Mouse (Mus musculus): ENCODE measurements around the gene Gm1123. TPM values are rescaled to one million over a fixed set of nuclear protein-coding genes. Genes with fewer than 3 reads are reported as not detected.

The Gm1123 gene
- not detected for total RNA-seq (2021)

DNA sequence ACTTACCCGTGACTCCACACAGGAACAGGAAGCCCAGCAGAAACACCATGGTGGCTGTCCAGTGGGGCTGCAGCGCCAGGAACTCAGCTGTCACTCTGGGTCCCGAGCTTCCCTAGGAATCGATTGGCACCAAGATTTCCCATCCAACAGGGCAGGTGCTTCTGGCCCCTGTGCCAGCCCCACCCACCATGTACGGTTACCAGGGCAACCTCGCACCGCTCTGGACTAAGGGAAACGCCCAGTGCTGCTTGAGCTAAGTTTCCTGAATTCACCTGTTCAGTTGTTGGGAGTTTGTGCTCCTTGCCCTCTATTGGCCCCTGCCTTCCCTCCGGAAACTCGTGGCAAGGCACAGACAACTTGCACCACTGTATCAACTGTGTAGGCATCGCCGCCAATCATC is at the start of gene Gm1123:
Gene Gm1123, minus strand, starts transcription at position 141 of the 400 bp plus-strand sequence.
- no peak for DNase-seq

DNA sequence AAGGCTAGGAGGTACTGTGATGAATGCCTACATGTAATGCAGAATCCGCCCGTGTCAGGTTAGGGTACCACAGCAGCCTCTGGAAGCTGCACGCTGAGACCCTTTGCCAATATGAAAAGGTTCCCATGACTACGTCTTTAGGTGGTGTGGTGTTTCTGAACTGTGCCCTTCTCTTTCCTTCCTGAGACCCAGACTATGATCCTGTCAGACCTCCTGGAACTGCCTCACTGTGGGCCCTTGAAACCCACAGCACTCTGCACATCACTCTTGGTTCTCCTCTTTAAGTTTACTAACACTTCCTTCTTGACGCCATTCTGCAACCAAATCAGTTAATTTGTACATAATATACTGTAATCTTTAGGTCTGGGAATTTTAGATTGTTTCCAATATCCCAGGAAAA is 46.2 kb upstream of the Gm1123 start:
- DNase-seq = no peak

DNA sequence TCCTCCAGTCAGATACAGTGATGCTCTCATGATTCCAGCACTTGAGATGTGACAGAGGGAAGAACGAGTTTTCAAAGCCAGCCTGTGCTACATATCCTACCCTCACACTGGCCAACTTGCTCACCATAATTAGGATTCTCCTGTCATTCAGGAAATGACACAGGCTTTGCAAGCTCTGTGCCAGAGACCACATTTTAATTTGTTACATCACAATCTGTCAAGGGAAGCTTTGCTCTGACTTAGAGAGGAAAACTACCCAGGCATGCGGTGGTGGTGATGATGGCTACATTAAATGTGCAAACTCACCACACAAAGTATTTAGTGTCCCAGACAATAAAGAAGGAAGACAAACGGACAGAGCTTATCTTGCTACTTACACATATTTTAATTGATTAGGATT is 45.8 kb upstream of the Gm1123 start:
- no peak for DNase-seq

DNA sequence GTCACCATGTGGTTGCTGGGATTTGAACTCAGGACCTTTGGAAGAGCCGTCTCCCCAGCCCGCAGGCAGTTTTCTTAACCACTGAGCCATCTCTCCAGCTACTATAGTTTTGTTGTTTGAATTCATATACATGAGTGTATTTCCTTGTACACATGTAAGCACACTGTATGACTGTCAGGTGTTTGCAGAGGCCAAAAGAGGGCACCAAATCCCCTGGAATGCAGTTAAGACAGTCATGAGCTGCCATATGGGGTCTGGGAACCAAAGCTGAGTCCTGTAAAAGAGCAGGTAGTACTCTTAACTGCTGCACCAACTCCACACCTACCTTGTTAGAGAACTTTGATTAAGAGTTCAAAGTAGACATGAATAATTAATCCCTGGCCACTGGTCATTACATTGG is 45.1 kb upstream of the Gm1123 start:
- DNase-seq = no peak

DNA sequence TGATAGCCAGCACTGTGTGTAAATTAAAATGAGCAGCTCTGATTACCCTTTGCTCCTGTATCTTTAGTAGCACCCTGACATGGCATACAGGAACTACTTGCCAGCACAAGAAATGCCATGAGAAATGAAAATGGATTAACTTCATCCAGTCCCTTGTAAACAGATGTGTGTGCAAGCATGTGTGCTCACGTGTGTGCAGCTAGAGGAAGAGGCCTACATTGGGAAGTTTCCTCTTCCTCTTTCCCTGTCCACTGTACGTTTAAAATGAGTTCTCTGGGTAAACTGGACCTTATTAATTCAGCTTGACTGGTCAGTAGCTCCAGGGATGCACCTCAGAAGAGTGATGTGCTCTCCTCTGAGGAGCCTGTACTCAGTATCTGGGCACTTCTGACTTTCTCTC is 38.9 kb upstream of the Gm1123 start:
- no peak for DNase-seq

DNA sequence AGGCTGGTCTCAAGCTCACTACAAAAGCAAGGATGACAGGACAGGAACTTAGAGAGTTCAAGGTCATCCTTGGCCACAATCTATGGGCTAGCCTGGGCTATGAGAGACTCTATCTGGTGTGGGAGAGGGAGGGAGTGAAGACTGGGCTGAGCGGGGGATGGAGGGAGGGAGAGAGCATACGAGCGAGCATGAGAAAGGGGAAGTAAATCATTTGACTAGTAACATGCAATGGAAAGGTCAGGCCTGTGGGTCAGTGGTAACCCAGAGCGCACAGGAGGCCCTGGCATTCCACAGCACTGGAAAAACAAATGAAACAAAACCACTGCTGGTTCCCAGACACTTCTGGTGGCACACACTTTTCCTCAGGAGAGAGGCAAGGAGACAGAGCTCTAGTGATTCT is 37.0 kb upstream of the Gm1123 start:
- DNase-seq = no peak

DNA sequence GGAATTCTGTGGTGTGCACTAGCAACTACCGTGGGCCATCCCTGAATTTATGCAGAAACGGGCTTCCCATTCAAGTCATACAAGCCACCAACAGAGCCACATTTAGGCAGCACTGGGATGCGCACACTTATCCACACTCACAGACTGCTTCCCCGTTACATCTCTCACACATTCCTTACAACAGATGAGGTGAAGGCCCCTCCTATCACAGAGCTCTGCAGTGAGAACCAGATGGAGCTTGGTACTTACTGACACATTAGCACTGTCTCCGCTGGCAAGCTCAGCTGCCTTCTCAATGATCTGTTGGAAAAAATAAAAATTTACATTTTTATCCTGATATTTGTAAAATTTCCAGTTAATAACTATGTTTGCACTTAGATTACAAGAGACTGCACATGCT is 29.8 kb upstream of the Gm1123 start:
- DNase-seq = no peak

DNA sequence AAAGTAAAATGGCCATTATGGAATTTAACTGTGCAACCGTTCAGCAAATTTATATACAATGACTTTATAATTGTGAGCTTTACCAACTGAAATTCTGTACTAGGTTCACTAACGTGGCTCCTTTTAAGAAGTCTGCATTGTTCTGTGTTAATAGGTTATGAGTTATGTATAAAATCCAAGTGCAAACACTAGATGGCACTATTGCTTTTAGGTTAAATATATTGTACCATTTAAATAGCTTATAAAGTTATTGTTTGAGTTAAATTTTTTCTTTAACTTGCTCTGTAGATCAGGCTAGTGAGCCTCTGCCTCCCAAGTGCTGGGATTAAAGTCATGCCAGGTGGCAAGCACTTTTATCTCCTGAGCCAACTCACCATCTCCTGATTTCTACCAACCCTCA is 28.7 kb upstream of the Gm1123 start:
- DNase-seq = no peak

DNA sequence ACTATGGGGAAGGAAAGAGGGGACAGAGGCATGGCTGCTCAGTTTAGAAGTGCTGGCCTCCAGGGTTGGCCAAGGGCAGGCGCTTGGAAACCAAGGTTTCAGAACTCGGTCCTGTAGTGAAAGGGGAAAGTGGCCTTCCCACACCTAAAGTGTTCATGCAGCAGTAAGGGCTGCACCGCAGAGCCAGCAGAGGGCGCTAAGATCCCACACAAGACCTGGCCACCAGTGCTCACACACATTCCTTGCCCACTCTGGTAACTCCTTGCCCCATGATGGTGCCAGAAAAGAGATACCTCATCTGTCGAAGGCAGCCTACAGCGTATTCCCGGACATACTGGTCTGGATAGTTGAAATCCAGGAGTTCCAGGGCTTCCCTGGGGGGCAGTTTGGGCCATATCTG is 27.0 kb upstream of the Gm1123 start:
- DNase-seq = peak; percentile 85

DNA sequence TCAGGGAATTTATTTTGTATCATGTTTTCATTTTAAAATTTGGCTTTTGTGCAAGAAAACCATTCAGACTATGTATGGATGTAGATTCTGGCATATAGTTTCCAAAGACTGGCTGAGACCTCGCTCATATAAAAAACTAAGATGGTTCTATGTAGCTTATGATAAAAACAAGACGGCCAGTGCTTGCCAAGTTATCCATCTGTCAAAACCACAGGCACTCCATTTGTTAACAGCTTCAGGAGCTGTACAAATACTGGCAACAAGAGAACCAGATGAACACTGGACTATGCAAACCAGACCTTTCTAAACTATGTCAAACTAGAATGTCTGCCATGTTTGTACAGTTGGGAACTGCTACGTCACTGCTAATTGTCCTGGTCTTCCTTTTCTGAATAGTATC is 22.2 kb upstream of the Gm1123 start:
- DNase-seq = no peak

DNA sequence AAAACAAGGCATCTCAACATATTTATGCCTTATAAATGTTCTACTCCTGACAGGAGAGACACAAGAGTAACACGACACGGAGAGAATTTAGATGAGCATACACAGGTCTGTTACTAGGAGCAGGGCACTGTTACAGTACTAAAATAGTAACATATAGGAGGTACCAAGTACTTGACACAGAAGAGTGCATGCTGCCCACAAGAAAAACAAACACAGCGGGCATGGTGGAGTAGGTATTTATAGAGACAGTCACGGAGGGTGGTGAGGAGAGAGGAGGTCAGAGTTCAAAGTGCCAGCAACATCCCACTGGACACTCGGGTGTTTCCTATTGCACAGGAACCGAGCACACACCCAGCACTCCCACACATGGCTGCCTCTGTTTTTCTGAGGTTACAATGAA is 14.2 kb upstream of the Gm1123 start:
- no peak for DNase-seq

DNA sequence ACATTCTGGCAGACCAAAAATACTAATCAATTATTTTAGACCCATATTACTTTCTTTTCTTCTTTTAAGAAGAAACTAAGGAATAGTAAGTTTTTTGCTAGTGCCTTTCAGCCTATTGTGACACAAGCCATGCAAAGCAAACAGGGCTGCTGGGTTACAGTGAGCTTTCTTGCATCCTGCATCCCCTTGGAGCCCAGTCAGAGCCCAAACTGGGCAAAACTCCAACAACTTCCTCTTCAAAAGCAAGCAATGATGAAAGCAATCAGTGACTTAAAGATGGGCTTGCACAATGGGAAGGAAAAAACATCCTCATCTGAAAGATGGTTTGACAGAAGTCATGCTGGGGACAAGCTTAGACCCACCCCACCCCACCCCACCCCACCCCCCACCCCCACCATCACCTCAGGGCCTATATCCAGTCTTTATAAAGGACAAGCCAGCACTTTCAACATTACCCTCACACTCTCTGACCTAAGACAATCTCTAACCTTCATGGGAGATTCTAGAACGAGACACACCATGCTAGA is 13.3 kb upstream of the Gm1123 start:
- DNase-seq = peak; percentile 48

DNA sequence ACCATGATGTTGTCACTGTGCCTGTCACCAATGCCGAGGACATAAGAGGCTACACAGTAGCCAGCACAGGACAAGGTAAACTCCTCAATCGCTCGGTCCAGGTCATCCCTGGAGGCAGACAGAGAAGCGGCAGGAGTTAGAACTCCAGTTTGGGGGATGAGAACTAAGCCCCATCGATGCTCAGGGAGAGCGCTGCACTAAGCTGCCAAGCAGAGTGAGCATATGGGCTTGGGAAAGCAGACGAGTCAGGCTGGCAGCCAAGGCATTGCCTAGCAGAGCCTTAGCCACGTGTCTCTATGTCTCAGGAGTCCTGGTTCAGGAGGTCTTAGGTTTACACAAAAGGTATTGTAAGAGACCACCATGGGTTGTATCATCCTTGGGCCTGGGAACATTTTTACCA is 9.2 kb upstream of the Gm1123 start:
- DNase-seq = no peak

DNA sequence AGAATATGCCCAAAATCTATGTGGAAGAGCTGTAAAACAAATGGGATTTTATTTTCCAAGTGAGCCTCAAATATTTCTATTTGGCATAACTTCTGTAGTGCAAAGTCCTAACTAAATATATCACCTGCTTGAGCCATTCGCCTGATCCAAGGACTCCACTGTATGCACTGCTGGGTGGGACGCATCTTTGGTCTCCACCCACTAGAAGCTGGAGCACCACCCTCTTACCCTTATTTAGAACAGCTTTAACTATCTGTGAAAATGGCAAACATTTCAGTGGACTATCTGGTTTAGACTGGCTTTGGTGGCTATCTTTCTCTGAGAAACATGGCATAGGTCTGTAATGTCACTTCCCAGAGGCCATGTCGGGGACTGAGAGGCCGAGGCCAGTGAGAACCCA is 7.1 kb upstream of the Gm1123 start:
- DNase-seq = no peak

DNA sequence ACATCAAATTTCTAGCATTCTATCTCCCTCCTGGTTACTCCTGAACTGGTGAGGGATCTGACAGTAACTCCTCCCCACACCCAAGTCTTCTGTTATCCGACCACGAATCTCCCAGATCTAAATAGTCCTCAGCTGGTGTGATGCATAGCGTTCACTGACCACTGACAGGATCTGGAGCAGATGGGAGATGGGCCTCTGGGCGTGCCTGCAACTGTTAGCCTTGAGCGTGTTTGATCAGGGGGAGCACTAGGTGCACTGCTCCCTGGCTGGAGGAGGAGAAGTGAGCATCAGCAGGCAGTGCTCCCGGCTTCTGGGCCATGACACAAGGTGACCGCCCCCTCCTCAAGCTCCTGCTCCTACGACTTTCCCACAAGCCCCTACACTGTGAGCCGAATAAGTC is 6.5 kb upstream of the Gm1123 start:
- no peak for DNase-seq

DNA sequence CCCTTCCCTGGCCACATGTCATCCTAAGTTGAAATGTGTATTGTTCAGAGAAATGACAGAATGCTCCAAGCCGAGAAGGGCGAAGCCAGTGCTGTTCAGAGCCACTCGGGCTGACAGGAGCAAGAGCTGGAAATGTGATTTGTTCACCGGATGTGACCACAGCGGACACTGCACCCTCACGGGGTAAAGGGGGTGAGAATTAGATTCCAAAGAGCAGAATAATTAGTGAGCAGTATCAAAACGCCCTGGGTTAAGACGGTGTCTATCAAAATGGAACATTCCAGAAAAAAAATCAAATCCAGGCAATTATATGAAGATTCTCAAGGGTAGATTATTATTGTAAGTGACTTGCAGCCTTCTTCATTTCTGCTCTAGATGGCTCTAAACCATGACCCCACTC is 1.4 kb downstream of the Gm1123 start:
- no peak for DNase-seq

DNA sequence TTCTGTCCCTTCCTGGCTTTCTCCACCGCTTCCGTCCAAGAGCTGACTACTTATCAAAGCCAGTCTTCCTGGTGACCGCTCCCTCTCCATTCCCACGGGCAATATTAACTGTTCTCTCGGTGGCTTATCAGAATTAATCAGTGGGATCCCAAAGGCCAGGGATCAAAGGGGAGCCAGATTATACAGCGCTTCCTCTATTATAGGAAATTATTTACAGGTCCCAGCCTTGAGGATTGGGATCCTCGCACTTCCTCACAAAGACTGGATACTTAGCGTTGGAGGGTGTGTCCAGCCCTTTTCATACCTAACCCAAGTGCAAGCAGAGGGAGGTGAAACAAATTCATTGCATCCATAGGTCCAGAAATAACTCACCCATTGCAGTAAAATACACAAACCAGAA is 3.5 kb downstream of the Gm1123 start:
- no peak for DNase-seq

DNA sequence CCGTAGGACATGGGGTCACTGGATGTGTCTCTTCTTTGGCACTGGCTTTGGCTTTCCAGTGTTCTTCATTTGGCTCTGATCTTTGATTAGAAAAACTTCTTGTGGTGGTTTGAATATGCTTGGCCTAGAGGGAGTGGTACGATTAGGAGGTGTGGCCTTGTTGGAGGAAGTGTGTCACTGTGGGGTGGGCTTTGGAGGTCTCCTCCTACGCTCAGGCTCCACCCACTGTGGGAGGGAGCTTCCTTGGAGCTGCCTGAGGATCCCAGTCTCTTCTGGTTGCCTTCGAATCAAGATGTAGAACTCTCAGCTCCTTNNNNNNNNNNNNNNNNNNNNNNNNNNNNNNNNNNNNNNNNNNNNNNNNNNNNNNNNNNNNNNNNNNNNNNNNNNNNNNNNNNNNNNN is 13.8 kb downstream of the Gm1123 start:
- DNase-seq = no peak

DNA sequence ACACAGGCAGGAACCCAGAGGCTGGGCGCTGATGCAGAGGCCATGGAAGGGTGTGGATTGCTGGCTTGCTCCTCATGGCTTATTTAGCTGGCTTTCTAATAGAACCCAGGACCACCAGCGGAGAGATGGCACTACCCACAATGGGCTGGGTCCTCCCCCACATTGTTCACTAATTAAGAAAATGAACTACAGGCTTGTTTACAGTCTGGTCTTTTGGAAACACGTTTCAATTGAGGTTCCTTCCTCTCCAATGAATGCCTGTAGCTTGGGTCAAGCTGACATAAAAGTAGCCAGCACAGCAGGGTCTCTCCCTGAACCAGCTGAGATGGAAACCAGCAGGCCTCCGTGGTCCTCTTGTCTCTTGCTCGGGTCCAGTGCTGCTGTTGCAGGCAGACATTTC is 14.3 kb downstream of the Gm1123 start:
- no peak for DNase-seq

DNA sequence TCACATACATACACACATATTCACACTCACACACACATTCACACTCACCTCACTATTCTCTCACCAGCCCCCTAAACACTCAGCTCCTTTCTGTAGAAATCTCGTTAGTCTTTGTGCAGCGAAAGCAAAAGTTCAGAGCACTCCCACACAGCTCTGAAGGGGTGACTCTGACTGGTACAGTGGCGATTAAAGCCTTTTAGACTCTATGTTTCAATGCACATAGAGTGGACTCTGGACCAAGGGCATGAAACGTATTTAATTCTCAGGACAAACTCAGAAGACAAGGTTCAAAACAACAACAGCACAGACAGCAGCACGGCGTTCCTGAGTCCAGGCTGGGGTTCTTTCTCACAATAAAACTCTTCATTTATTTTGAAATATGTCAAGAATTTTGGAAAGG is 17.8 kb downstream of the Gm1123 start:
- no peak for DNase-seq

DNA sequence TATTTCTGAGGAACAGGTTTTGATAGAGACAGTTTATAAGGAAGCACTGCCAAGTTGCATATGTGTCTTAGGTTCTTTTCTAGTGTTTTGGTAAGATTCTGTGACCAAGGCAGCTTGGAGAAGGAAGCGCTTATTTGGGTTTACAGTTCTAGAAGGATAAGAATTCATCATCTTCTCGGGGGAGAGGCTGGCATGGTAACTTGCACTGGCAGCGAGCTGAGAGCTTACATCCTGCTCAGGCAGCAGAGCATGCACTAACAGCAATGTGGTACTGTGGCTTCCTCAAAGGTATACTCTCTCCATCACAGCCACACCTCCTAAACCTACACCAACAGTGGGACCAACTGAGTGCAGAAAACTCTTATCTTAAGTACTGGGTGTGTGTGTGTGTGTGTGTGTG is 18.8 kb downstream of the Gm1123 start:
- no peak for DNase-seq

DNA sequence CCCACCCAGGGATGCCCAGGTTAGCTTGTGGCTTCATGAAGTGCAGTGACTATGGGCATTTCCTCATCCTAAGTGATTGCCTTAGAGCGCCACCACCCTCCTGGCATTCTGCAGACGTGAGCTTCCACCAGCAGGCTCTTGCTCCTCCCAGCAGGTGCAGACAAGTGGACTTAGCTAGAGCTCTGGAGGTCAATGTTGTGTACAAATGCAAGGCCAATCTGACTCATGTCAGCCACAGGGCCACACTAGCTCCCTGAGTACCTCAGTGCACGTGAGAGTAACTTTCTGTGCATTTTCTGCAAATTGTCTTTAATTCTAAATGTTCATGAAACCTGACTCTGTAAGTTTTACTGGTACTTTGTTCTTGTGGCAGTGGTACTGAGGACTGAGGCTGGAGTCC is 19.2 kb downstream of the Gm1123 start:
- DNase-seq = no peak

DNA sequence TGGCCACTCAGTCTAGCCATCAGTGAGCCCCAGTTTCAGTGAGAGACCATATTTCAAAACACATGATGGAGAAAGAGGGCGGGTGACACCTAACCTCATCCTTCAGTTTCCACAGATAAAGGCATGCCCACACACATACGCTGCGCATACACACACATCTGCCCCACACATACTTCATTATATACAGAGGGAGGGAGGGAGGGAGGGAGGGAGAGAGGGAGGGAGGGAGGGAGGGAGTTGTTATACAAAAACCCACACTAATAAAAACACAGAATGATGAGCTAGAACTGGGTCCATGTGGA is 25.7 kb downstream of the Gm1123 start:
- DNase-seq = no peak

DNA sequence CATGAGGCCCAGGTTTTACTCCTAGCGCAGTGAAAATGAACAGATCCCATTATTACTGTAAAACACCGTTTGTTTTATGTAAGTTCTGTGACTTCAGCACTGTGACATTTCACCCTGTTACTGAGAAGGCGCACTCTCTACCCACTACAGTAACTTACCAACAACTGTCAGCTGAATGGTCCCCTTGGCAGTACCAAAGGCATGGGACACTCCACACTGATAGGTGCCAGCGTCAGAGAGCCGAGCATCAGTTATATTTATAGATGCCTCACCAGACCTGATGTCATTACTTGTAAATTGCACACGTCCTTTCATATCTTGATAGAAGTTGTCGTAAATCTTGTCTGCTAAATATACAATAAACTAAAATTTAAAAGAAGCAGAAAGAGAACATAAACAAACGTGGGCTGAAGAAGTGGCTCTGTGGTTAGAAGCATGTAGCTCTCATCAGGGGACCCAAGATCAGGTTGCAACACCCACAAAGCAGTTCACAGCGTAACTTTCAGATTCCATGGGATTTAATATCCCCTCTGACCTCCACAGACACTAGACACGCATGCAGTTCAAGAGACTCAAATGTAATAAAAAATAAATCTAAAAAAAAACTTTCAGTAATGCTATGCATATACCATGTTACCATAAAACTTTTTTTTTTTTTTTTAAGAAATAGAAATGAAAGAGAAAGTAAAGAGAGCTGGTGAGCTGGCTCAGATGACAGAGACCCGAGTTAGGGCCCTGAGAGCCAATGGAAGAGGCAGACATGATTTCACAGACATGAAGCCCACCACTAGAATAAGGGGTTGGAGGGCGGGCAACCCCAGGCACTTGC is 26.2 kb downstream of the Gm1123 start:
- peak; percentile 13 for DNase-seq

DNA sequence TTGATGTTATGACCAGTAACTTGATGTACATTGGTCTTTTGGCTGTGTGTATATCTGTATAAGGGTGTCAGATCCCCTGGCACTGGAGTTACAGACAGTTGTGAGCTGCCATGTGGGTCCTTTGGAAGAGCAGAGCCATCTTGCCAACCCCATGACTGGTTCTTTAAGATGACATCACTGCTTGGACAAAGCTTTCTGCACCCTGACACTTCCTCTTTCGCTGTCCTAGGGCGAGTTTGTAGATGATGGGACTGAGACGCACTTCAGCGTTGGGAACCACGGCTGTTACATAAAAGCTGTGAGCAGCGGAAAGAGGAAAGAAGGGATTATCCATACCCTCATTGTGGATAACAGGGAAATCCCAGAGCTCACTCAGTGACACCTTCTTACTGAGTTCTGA is 34.2 kb downstream of the Gm1123 start:
- no peak for DNase-seq

Measured in heart, postnatal 4 days (tissue).